Mouse (Mus musculus) neural tube, embryonic 14.5 days (tissue): ENCODE results near the gene Ralb. TPM values are rescaled to one million over a fixed set of nuclear protein-coding genes. Genes with fewer than 3 reads are reported as not detected.
A peak's percentile ranks its signal among the peaks of the same experiment; 100 is the strongest.

Source experiments
- ATAC-seq: fragments of 200-750 bp; cut with Nextera tagmentation; 2 replicates; pipeline ENCODE4 v1.8.0; 2017; ENCODE audit warnings: low read depth, mild to moderate bottlenecking, moderate TSS enrichment, moderate library complexity
- H3K27ac ChIP-seq: fragments of 300-500 bp; sonication (generic); 2 replicates; pipeline ENCODE4 v1.5.1; 2014; ENCODE audit warnings: low read depth, mild to moderate bottlenecking, control low read depth, low read length, moderate library complexity, mixed read lengths
- H3K27me3 ChIP-seq: fragments of 300-500 bp; sonication (generic); 2 replicates; pipeline ENCODE4 v1.6.1; 2014; ENCODE audit warnings: low read length; ENCODE audit not compliant: control insufficient read depth, insufficient read depth
- H3K36me3 ChIP-seq: fragments of 300-500 bp; sonication (generic); 2 replicates; pipeline ENCODE4 v1.6.1; 2014; ENCODE audit warnings: low read length, mixed read lengths; ENCODE audit not compliant: control insufficient read depth, insufficient read depth
- H3K4me1 ChIP-seq: fragments of 300-500 bp; sonication (generic); 2 replicates; pipeline ENCODE4 v1.6.1; 2014; ENCODE audit warnings: low read length; ENCODE audit not compliant: control insufficient read depth, insufficient read depth
- H3K4me2 ChIP-seq: fragments of 300-500 bp; sonication (generic); 2 replicates; pipeline ENCODE4 v1.6.1; 2014; ENCODE audit warnings: mild to moderate bottlenecking, low read depth, low read length, control low read depth
- H3K4me3 ChIP-seq: fragments of 300-500 bp; sonication (generic); 2 replicates; pipeline ENCODE4 v1.5.1; 2014; ENCODE audit warnings: low read depth, low read length, control low read depth, mixed read lengths
- H3K9ac ChIP-seq: fragments of 300-500 bp; sonication (generic); replicated peaks from 2 replicates; pipeline ENCODE4 v1.6.1; 2014; ENCODE audit warnings: low read depth, mild to moderate bottlenecking, control low read depth, low read length, mixed read lengths
- H3K9me3 ChIP-seq: fragments of 300-500 bp; sonication (generic); 2 replicates; pipeline ENCODE4 v1.6.1; 2016; ENCODE audit warnings: low read length; ENCODE audit not compliant: control insufficient read depth
- WGBS: fragments of 180-500 bp; shearing (Covaris S2); extraction: QIAGEN DNeasy Blood & Tissue Kit; methylation state at CpG from one replicate; pipeline ENCODE4 v1.1.7; 2014; 5-methylcytosine and 5-hydroxymethylcytosine counted together
- polyA plus RNA-seq: library from polyadenylated mRNA; unstranded; fragments of >200 nt; fragmentation: Nextera tagmentation; extraction: Ambion mirVana; gene quantifications from 2 replicates; pipeline ENCODE4 v1.2.1, GENCODE M21; 2014

The Ralb gene
- polyA plus RNA-seq, 1 experiment from 2014 or later, result 35.8 TPM

DNA sequence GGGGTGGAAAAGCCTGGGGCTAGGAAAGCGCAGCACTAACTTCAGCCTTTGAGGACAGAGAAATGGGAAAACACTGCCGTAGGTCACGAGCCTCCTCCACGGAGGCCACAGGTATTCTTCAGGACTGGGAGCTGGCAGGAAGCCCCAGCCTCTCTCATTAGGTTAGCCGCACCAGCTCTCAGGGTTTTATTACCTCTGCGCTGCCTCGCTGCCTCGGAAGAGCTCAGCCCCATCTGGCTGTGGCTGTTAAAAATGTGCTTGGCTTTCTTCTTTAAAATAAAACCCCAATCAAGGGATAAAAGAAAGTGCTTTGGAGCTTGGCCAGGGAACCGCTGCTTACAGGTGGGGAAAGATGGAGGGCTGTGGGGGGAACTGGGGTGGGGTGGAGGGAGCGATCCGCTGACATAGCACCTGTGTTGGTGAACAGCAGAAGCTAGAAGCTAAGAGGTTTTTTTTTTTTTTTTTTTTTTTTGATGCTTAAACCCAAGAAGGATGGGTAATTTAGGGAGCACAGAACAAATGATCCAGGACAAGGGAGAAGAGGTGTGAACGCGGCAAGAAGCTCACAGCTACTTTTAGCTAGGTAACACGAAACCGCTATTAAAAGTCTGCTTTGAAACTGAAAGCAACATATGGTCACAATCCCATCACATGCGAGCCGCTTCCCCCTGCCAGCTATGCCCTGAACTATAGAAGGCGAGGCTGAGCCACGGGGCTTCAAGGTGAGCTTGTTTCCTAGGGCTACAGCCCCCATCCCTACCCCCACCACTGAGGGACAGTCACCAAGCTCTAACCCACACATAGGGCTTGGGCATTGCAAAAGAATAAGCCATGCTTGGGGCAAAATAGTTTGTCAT is 47.7 kb downstream of the Ralb start:
- Histone ChIP-seq H3K4me3 (no peak overlapping the region), H3K9ac (0 out of 2 replicates have a peak overlapping the region, but pooled peaks have one; percentile 8), H3K4me2 (peak overlapping the region; percentile 27), H3K9me3 (no peaks in the 10 kb centered on the region), H3K36me3 (no peaks in the 10 kb centered on the region), H3K27me3 (no peaks in the 10 kb centered on the region), H3K27ac (no peak overlapping the region), H3K4me1 (peaks cover 12% of the 10 kb centered on the region; the same call in 1 of the 2 replicates)
- 18% methylated on average over 19 of the region's 19 CpGs for WGBS
- ATAC-seq, result peak; percentile 70; the same call in 1 of the 2 replicates

DNA sequence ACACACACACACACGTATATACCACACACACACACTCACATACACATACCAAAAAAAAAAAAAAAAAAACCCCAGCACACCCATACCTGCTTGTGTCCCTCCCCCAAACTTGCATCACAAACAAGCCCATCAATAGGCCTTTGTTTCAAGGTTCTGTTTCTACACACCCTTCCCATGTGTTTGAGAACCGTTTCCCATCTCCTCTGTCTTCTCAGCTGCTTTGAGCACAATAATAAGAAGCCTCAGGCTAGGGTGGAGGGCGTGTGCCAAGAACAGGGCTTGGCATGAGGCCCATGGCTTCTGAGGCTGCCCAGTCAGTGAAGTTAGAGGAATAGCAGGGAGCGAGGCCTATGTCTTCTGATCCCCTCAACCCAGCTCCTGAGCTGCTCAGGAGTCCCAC is 50.9 kb downstream of the Ralb start:
- no peak for ATAC-seq
- 50% methylated on average over 4 of the region's 4 CpGs for WGBS
- no peak overlapping the region for H3K4me3 ChIP-seq
- H3K27ac ChIP-seq, result no peak overlapping the region
- no peaks in the 10 kb centered on the region for H3K27me3 ChIP-seq
- peaks cover 12% of the 10 kb centered on the region; the same call in 1 of the 2 replicates for H3K4me1 ChIP-seq
- no peaks in the 10 kb centered on the region for H3K36me3 ChIP-seq
- no peak overlapping the region for H3K9ac ChIP-seq
- no peaks in the 10 kb centered on the region for H3K9me3 ChIP-seq
- H3K4me2 ChIP-seq, result no peak overlapping the region

- Histone ChIP-seq H3K27ac (no peak overlapping the region), H3K36me3 (no peaks in the 10 kb centered on the region), H3K9me3 (no peaks in the 10 kb centered on the region), H3K4me3 (no peak overlapping the region), H3K27me3 (no peaks in the 10 kb centered on the region), H3K9ac (no peak overlapping the region), H3K4me1 (peaks cover 4% of the 10 kb centered on the region; the same call in 1 of the 2 replicates), H3K4me2 (no peak overlapping the region)
- 58% methylated on average over 10 of the region's 10 CpGs for WGBS
- ATAC-seq, result no peak
These were observed 53.2 kb downstream of the Ralb start for GRCm38 (mm10) chr1:119451417-119451816.

- H3K4me2 ChIP-seq, result no peak overlapping the region
- no peak for ATAC-seq
- no peaks in the 10 kb centered on the region for H3K9me3 ChIP-seq
- 0 out of 2 replicates have a peak, but pooled peaks cover 3% of the 10 kb centered on the region for H3K4me1 ChIP-seq
- no peaks in the 10 kb centered on the region for H3K27me3 ChIP-seq
- no peak overlapping the region for H3K27ac ChIP-seq
- no peaks in the 10 kb centered on the region for H3K36me3 ChIP-seq
- H3K4me3 ChIP-seq, result no peak overlapping the region
- WGBS, result 81% methylated on average over 10 of the region's 10 CpGs
- no peak overlapping the region for H3K9ac ChIP-seq
These were observed 53.8 kb downstream of the Ralb start for GRCm38 (mm10) chr1:119450651-119451345.

DNA sequence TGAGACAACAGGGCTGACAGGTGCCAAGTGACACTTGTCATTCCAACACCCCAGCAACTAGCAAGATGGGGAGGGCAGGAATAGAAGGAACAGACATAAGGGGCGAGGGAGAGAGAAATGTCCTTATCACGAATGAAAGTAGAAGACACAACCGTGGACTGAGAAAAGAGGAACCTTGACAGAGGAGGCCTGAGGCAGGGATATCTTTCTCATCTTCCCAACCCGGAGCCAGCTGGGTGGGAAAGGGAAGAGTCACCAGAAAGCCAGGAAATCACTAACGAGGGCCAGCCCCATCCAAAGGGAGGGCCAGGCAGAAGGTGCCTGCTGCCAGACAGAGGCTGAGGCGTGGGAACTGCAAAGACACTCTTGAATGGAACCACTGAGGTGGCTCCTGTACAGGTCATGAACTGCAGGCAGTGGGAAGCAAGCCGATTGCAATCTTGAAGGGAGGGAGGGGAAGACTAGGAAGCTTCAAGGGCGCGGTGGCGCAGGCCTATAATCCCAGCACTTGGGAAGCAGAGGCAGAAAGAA is 57.8 kb downstream of the Ralb start:
- Histone ChIP-seq H3K9me3 (no peaks in the 10 kb centered on the region), H3K9ac (no peak overlapping the region), H3K36me3 (no peaks in the 10 kb centered on the region), H3K27ac (no peak overlapping the region), H3K4me2 (no peak overlapping the region), H3K4me3 (no peak overlapping the region), H3K27me3 (no peaks in the 10 kb centered on the region), H3K4me1 (no peaks in the 10 kb centered on the region)
- WGBS, result 75% methylated on average over 10 of the region's 10 CpGs
- ATAC-seq, result no peak

DNA sequence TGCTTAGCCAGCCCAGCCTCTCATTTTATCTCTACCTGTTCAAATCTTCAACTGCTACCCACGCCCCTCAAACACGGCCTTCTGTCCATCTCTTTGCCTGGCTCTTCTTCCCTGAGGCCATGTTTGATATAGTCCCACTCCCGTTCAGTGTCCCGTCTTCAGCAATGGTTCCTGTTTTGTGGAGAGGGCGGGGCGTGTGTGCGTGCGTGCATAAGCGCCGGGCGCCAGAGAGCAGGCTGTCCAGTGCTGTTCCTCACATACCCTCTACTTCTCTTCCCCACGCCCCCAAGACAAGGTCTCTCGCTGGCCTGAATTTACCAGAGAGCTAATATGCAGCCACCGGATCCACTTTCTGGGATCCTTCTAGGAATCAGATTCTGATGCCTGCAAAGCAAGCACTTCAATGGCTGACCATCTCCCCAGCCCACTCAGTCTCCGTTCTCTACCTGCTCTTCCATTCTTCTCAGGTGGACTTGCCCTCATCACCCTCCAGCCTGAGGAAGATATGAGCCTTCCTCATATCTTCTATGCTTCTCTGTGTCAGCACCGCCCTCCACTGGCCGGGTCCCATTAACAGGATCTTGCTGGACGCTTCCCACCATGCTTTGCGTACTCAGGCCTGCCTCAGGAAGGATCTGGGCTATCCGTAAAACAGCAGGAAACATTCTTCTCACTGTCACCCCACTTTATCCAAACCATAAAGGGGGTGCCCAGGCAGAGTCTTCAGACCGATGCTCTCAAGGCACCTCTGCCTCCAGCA is 60.8 kb downstream of the Ralb start:
- Histone ChIP-seq H3K9ac (no peak overlapping the region), H3K9me3 (no peaks in the 10 kb centered on the region), H3K27me3 (no peaks in the 10 kb centered on the region), H3K27ac (no peak overlapping the region), H3K4me2 (no peak overlapping the region), H3K36me3 (no peaks in the 10 kb centered on the region), H3K4me3 (no peak overlapping the region), H3K4me1 (no peaks in the 10 kb centered on the region)
- no peak for ATAC-seq
- WGBS, result 88% methylated on average over 21 of the region's 21 CpGs

GRCm38 (mm10) chr1:119442901-119443300 is 61.7 kb downstream of the Ralb start:
- H3K9me3 ChIP-seq, result no peaks in the 10 kb centered on the region
- H3K4me1 ChIP-seq, result no peaks in the 10 kb centered on the region
- H3K27me3 ChIP-seq, result no peaks in the 10 kb centered on the region
- no peak overlapping the region for H3K4me2 ChIP-seq
- 95% methylated on average over 9 of the region's 9 CpGs for WGBS
- H3K36me3 ChIP-seq, result no peaks in the 10 kb centered on the region
- H3K4me3 ChIP-seq, result no peak overlapping the region
- H3K27ac ChIP-seq, result no peak overlapping the region
- ATAC-seq, result no peak
- no peak overlapping the region for H3K9ac ChIP-seq

GRCm38 (mm10) chr1:119438105-119438637 is 66.4 kb downstream of the Ralb start:
- Histone ChIP-seq H3K4me2 (no peak overlapping the region), H3K36me3 (no peaks in the 10 kb centered on the region), H3K4me3 (no peak overlapping the region), H3K27ac (no peak overlapping the region), H3K9ac (no peak overlapping the region), H3K9me3 (no peaks in the 10 kb centered on the region), H3K4me1 (no peaks in the 10 kb centered on the region), H3K27me3 (no peaks in the 10 kb centered on the region)
- 95% methylated on average over 9 of the region's 9 CpGs for WGBS
- ATAC-seq, result no peak
